Mouse (Mus musculus): ENCODE results near the gene Cacul1. TPM values are rescaled to one million over a fixed set of nuclear protein-coding genes. Genes with fewer than 3 reads are reported as not detected.

Cacul1 gene
- polyA plus RNA-seq, 1 experiment: 13.8 TPM

DNA sequence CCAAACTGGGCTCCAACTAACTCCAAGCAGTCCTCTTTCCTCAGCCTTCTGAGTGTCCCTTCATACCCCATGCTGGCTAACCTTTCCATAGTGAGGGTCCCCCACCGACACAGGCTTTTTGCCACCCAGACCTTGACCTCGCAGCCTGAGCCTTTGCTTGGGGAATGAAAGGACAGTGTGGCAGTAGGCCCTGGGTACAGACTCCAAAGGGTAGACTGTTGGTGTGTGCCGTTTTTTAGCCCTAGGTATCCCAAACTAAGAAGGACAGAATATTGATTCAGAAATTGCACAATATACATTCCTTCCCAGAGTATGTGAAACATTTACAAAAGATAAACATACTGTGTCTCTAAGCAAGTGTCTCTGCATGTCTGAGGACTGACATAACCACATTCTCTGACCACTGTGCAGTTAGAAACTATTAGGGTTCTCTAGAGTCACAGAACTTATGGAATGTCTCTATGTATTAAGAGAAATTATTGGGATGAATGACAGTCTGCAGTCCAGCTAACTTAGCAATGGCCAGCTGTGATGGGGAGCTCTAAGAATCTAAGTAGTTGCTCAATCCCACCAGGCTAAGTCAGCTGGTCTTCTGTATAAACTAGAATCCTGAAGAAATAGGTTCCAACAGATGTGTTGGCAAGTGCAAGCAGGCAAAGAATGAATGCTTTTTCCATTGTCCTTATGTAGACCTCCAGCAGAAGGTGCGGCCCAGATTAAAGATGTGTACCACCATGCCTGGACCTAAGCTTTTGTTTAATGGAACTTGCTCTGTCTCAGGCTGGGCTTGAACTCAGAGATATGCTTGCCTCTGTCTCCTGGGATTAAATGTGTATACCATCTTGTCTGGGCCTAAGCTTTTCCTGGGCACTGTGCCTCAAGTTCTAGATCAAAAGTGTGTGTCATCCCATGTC lies 809 bp upstream of the Cacul1 start:
- peaks cover 4% of the 10 kb centered on the region for H3K4me1 ChIP-seq (replicated peaks; ENCODE audit: control insufficient read depth, insufficient read depth, low read length)
- DNase-seq: no peak
- 46% methylated on average over 4 of the region's 4 CpGs for WGBS
- no peak for TF ChIP-seq POLR2A (IDR thresholded peaks at IDR 0.05; ENCODE audit: control insufficient read depth, extremely low read depth, insufficient read depth, low read length, poor library complexity)
- no peak for TF ChIP-seq CTCF (IDR thresholded peaks at IDR 0.05; ENCODE audit: borderline replicate concordance, control insufficient read depth, extremely low read depth, insufficient read depth, low read length, poor library complexity)
- H3K4me3 ChIP-seq (ENCODE audit: control insufficient read depth, insufficient read depth, low read length): peak overlapping the region; percentile 99
- no peaks in the 10 kb centered on the region for H3K36me3 ChIP-seq (ENCODE audit: control insufficient read depth, insufficient read depth, low read length)
- no peaks in the 10 kb centered on the region for H3K27me3 ChIP-seq (ENCODE audit: control insufficient read depth, insufficient read depth, low read length)
- peak overlapping the region; percentile 24; the same call in 1 of the 2 replicates for H3K27ac ChIP-seq (ENCODE audit: control insufficient read depth, insufficient read depth, low read length)

GRCm38 (mm10) chr19:60579771-60580581 lies 849 bp downstream of the Cacul1 start:
- H3K4me1 ChIP-seq (replicated peaks; ENCODE audit: control insufficient read depth, insufficient read depth, low read length): peaks cover 4% of the 10 kb centered on the region
- 1% methylated on average over 34 of the region's 34 CpGs for WGBS
- DNase-seq: peak; percentile 53

DNA sequence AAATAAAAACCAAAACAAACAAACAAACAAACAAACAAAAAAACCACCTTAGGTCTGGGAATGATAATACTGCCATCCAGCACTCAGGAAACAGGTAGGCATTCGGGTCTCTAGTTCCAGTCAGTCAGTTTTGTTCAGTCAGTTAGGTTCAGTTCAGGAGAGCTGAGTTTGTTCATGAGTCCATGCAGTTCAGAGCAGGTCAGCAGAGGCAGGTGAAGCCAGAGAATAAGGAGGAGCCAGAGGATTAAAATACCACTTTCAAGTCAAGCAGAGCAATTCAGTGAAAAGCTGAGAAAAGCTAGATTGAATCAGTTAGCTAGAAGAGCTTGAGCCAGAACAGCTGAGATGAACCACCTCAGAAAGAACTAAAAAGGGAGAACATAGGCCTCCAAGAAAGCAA lies 4.1 kb downstream of the Cacul1 start:
- DNase-seq: no peak
- Histone ChIP-seq H3K36me3 (ENCODE audit: control insufficient read depth, insufficient read depth, low read length) (0 out of 2 replicates have a peak, but pooled peaks cover 3% of the 10 kb centered on the region), H3K27me3 (ENCODE audit: control insufficient read depth, insufficient read depth, low read length) (no peaks in the 10 kb centered on the region), H3K4me3 (ENCODE audit: control insufficient read depth, insufficient read depth, low read length) (no peak overlapping the region), H3K27ac (ENCODE audit: control insufficient read depth, insufficient read depth, low read length) (no peak overlapping the region), H3K4me1 (replicated peaks; ENCODE audit: control insufficient read depth, insufficient read depth, low read length) (peaks cover 4% of the 10 kb centered on the region)
- TF ChIP-seq CTCF (IDR thresholded peaks at IDR 0.05; ENCODE audit: borderline replicate concordance, control insufficient read depth, extremely low read depth, insufficient read depth, low read length, poor library complexity) (no peak), POLR2A (IDR thresholded peaks at IDR 0.05; ENCODE audit: control insufficient read depth, extremely low read depth, insufficient read depth, low read length, poor library complexity) (no peak)
- WGBS: 90% methylated on average over 1 of the region's 1 CpGs

More at GRCm38 (mm10) chr19:60579771-60580581, 849 bp downstream of the Cacul1 start:
- peak overlapping the region; percentile 99 for H3K4me3 ChIP-seq (ENCODE audit: control insufficient read depth, insufficient read depth, low read length)
- no peaks in the 10 kb centered on the region for H3K36me3 ChIP-seq (ENCODE audit: control insufficient read depth, insufficient read depth, low read length)
- peak overlapping the region; percentile 46 for H3K27ac ChIP-seq (ENCODE audit: control insufficient read depth, insufficient read depth, low read length)
- TF ChIP-seq POLR2A (IDR thresholded peaks at IDR 0.05; ENCODE audit: control insufficient read depth, extremely low read depth, insufficient read depth, low read length, poor library complexity): no peak
- no peak for TF ChIP-seq CTCF (IDR thresholded peaks at IDR 0.05; ENCODE audit: borderline replicate concordance, control insufficient read depth, extremely low read depth, insufficient read depth, low read length, poor library complexity)
- H3K27me3 ChIP-seq (ENCODE audit: control insufficient read depth, insufficient read depth, low read length): no peaks in the 10 kb centered on the region

DNA sequence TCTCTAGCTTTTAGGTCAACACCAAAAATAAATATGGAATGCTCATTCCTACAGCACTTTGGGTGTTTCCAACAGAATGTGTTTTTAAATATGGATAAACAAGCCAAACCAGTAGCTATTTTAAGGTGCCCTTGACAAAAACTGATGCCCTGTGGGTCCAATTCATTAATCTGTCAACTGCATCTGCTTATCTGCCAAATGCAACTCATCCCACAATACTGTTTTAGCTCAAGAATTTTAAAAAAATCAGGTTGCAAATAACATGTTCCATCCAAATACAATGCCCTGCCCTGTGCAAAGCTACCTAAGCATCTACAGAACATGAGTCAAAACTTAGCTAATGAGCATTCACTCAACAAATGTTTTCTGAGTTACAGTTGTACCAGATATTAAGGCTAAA lies 20.3 kb downstream of the Cacul1 start:
- TF ChIP-seq CTCF (IDR thresholded peaks at IDR 0.05; ENCODE audit: borderline replicate concordance, control insufficient read depth, extremely low read depth, insufficient read depth, low read length, poor library complexity) (no peak), POLR2A (IDR thresholded peaks at IDR 0.05; ENCODE audit: control insufficient read depth, extremely low read depth, insufficient read depth, low read length, poor library complexity) (no peak)
- H3K4me1 ChIP-seq (replicated peaks; ENCODE audit: control insufficient read depth, insufficient read depth, low read length): no peaks in the 10 kb centered on the region
- DNase-seq: no peak
- H3K27me3 ChIP-seq (ENCODE audit: control insufficient read depth, insufficient read depth, low read length): no peaks in the 10 kb centered on the region
- no peak overlapping the region for H3K27ac ChIP-seq (ENCODE audit: control insufficient read depth, insufficient read depth, low read length)
- no peak overlapping the region for H3K4me3 ChIP-seq (ENCODE audit: control insufficient read depth, insufficient read depth, low read length)
- H3K36me3 ChIP-seq (ENCODE audit: control insufficient read depth, insufficient read depth, low read length): peaks cover 11% of the 10 kb centered on the region

DNA sequence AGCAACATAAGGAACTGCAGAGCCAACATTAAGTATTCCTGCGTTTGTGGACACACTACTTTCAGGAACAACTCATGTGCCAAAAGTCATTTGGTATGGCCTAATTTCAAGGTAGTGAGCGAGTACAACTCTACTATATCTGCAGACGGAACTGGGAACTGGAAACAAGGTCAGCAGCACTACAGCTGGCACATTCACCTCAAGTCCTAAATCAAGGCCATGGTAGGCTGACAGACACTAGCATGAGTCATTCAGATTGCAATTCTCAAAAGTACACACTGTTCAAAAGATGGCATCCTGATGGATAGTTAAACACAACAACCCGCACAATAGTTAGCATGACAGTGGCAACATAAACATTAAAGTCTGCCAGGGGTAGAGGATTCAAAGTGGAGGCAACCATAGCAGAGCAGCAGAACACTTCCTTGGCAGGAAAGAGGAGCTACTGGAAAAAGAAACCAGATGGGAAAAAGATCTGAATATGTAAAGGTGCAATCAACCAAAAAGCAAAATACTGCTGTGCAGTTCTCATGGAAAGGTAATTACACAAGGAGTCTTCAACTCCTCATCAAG lies 25.9 kb downstream of the Cacul1 start:
- Histone ChIP-seq H3K36me3 (ENCODE audit: control insufficient read depth, insufficient read depth, low read length) (peaks cover 5% of the 10 kb centered on the region; the same call in 1 of the 2 replicates), H3K4me1 (replicated peaks; ENCODE audit: control insufficient read depth, insufficient read depth, low read length) (no peaks in the 10 kb centered on the region), H3K27me3 (ENCODE audit: control insufficient read depth, insufficient read depth, low read length) (no peaks in the 10 kb centered on the region), H3K4me3 (ENCODE audit: control insufficient read depth, insufficient read depth, low read length) (no peak overlapping the region), H3K27ac (ENCODE audit: control insufficient read depth, insufficient read depth, low read length) (no peak overlapping the region)
- DNase-seq: no peak
- no peak for TF ChIP-seq POLR2A (IDR thresholded peaks at IDR 0.05; ENCODE audit: control insufficient read depth, extremely low read depth, insufficient read depth, low read length, poor library complexity)
- TF ChIP-seq CTCF (IDR thresholded peaks at IDR 0.05; ENCODE audit: borderline replicate concordance, control insufficient read depth, extremely low read depth, insufficient read depth, low read length, poor library complexity): no peak
- WGBS: 93% methylated on average over 4 of the region's 4 CpGs

GRCm38 (mm10) chr19:60553501-60553900 lies 27.3 kb downstream of the Cacul1 start:
- Histone ChIP-seq H3K27me3 (ENCODE audit: control insufficient read depth, insufficient read depth, low read length) (no peaks in the 10 kb centered on the region), H3K36me3 (ENCODE audit: control insufficient read depth, insufficient read depth, low read length) (peaks cover 11% of the 10 kb centered on the region; the same call in 1 of the 2 replicates), H3K4me3 (ENCODE audit: control insufficient read depth, insufficient read depth, low read length) (no peak overlapping the region), H3K27ac (ENCODE audit: control insufficient read depth, insufficient read depth, low read length) (no peak overlapping the region), H3K4me1 (replicated peaks; ENCODE audit: control insufficient read depth, insufficient read depth, low read length) (no peaks in the 10 kb centered on the region)
- DNase-seq: peak; percentile 60
- TF ChIP-seq CTCF (IDR thresholded peaks at IDR 0.05; ENCODE audit: borderline replicate concordance, control insufficient read depth, extremely low read depth, insufficient read depth, low read length, poor library complexity): no peak
- TF ChIP-seq POLR2A (IDR thresholded peaks at IDR 0.05; ENCODE audit: control insufficient read depth, extremely low read depth, insufficient read depth, low read length, poor library complexity): no peak

Measured in thymus, adult 2 months (tissue).